Mouse (Mus musculus): Measurements from ENCODE around the gene Abca12.

DNA sequence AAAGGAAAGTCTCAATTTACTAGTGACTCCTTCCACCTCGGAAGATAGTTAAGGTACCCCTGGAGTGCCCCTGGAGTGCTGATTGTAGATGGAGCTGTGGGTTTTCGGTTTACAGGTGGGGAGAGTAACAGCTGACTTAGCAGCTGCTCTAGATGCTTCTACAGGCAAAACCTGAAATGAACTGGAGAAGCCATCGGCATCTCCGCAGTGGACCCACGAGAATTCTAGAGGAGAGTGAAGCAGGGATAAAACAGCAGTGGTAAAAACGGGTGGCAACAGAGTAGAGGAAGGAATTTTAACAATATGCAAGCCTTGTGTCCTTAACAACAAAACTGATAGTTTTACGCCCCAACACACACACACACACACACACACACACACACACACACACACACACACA is 142.2 kb downstream of the Abca12 start:
- no peak for TF ChIP-seq CTCF (IDR thresholded peaks at IDR 0.05; ENCODE audit: low read depth)
- TF ChIP-seq EP300 (optimal IDR thresholded peaks at IDR 0.05) = no peak
